Mouse (Mus musculus) megakaryocyte, embryonic 14.5 days (primary cell): ENCODE results near the gene Tmem200c. TPM values are rescaled to one million over a fixed set of nuclear protein-coding genes. Genes with fewer than 3 reads are reported as not detected.

ENCODE experiments used
- H3K27me3 ChIP-seq: replicated peaks from 2 replicates; pipeline ENCODE3; 2012; ENCODE audit warnings: inconsistent platforms
- H3K36me3 ChIP-seq: replicated peaks from 2 replicates; pipeline ENCODE3; 2012; ENCODE audit warnings: low read length, inconsistent platforms, mixed read lengths
- H3K4me1 ChIP-seq: 2 replicates; pipeline ENCODE4 v1.6.1; 2012; ENCODE audit warnings: inconsistent platforms
- H3K4me3 ChIP-seq: replicated peaks from 2 replicates; pipeline ENCODE3; 2012; ENCODE audit warnings: moderate library complexity, mild to moderate bottlenecking, inconsistent platforms
- H3K9me3 ChIP-seq: 2 replicates; pipeline ENCODE4 v1.6.1; 2012; ENCODE audit warnings: inconsistent platforms
- FLI1 ChIP-seq: IDR thresholded peaks from 2 replicates; pipeline ENCODE4 v1.6.1; 2012; ENCODE audit warnings: low read length, inconsistent platforms, mixed read lengths
- GATA1 ChIP-seq: IDR thresholded peaks from 3 replicates; pipeline ENCODE4 v1.6.1; 2012; ENCODE audit warnings: mixed read lengths, low read length, inconsistent platforms, borderline replicate concordance
- polyA plus RNA-seq: library from polyadenylated mRNA; stranded (reverse); fragments of >175 nt; gene quantifications from 2 replicates; pipeline ENCODE4 v1.2.3, GENCODE M21; 2012; ENCODE audit warnings: low replicate concordance; ENCODE audit not compliant: insufficient read depth

Gene Tmem200c
- not detected in 2 replicates for polyA plus RNA-seq

DNA sequence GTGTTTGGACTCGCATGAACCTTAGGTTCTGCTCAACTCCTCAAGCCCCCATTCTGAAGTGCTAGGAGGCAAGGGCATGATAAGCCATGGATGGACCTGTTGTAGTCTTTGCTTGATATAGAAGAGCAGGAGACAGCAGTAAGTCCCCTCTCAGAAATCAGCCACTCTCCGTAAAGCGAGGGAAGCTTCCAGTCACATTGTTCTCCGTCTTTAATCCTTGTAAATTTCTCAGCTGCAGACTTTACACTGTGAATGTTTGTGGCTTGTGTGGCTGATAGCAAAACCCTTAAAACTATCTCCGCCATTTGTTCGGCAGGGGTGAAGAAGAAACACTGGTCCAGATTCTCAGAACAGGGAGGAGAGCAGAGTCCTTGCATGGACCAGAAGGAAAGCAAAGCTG, at the start of gene Tmem200c:
Gene Tmem200c, plus strand, starts transcription at position 301 of the 400 bp plus-strand sequence.
- H3K27me3 ChIP-seq = no peaks in the 10 kb centered on the region
- no peak within 1 kb of the TSS for H3K4me3 ChIP-seq
- H3K9me3 ChIP-seq = peaks cover 26% of the 10 kb centered on the region
- H3K36me3 ChIP-seq = no peaks in the 10 kb centered on the region
- no peaks in the 10 kb centered on the region for H3K4me1 ChIP-seq
- TF ChIP-seq GATA1 (no peak), FLI1 (no peak)

- peaks cover 10% of the 10 kb centered on the region for H3K9me3 ChIP-seq
- TF ChIP-seq FLI1 = no peak
- TF ChIP-seq GATA1 = no peak
Measured at GRCm38 (mm10) chr17:68793741-68794140, 32.7 kb upstream of the Tmem200c start.

GRCm38 (mm10) chr17:68836655-68837012, 10.2 kb downstream of the Tmem200c start:
- Histone ChIP-seq H3K27me3 (peaks cover 46% of the 10 kb centered on the region), H3K36me3 (no peaks in the 10 kb centered on the region), H3K4me3 (no peak overlapping the region), H3K9me3 (peaks cover 16% of the 10 kb centered on the region), H3K4me1 (peaks cover 7% of the 10 kb centered on the region)
- TF ChIP-seq FLI1 (no peak), GATA1 (no peak)

More at GRCm38 (mm10) chr17:68793741-68794140, 32.7 kb upstream of the Tmem200c start:
- no peaks in the 10 kb centered on the region for H3K27me3 ChIP-seq
- H3K4me1 ChIP-seq = no peaks in the 10 kb centered on the region
- H3K36me3 ChIP-seq = no peaks in the 10 kb centered on the region
- no peak overlapping the region for H3K4me3 ChIP-seq

GRCm38 (mm10) chr17:68837013-68837858, 10.8 kb downstream of the Tmem200c start:
- TF ChIP-seq GATA1 = no peak
- TF ChIP-seq FLI1 = no peak
- peaks cover 20% of the 10 kb centered on the region for H3K9me3 ChIP-seq
- H3K36me3 ChIP-seq = no peaks in the 10 kb centered on the region
- H3K4me3 ChIP-seq = no peak overlapping the region
- peaks cover 10% of the 10 kb centered on the region for H3K4me1 ChIP-seq
- H3K27me3 ChIP-seq = peaks cover 51% of the 10 kb centered on the region

DNA sequence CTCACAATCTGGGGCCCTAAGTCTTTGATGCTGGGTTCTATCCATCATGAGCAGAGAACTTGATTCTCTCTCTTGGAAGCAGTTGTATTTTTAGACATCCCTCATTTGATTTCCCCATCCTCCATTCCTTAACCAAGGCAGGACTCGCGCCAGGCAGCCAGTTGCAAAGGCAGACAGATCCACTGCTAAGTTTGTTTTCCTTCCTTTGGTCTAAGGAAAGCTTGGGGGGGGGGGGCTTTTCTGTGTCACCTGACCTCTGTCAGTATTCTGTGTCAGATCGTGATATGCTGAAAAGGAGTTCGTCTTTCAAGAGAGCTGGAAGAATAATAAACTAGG, 11.4 kb downstream of the Tmem200c start:
- Histone ChIP-seq H3K4me1 (peaks cover 10% of the 10 kb centered on the region), H3K36me3 (no peaks in the 10 kb centered on the region), H3K4me3 (no peak overlapping the region), H3K9me3 (peaks cover 20% of the 10 kb centered on the region), H3K27me3 (peaks cover 51% of the 10 kb centered on the region)
- no peak for TF ChIP-seq FLI1
- no peak for TF ChIP-seq GATA1

DNA sequence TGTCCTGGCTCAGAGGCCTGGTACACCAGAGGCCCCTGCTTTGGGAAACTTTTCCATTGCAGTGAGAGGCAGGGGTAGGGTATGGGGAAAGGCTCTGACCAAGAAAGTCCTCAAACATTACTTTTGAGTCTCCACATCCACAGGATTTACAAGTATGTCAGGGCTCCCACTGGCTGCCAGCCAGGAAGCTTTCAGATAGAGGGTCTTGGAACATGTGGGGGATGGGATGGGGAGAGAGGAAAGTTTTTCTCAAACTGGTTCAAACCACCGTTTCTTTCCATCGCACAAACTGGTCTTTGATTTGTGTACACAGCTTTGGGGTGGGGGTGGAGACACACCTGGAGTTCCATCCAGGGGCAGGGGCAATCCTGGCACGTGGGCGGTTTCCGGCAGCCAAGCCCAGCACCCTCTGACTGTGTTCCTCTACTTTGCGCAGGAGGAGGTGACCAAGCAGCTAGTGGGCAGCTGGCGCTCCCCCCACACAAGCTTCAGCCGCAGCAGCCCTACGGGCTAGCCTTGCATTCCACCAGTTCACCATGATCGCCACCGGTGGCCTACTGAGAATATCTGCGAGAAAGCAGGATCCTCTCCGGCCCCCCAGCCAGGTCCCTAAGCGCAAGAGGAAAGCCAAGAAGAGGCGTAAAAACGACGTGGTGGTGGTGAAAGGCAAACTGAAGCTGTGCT, 13.6 kb downstream of the Tmem200c start:
- Histone ChIP-seq H3K4me1 (peaks cover 10% of the 10 kb centered on the region), H3K36me3 (no peaks in the 10 kb centered on the region), H3K4me3 (no peak overlapping the region), H3K27me3 (peaks cover 51% of the 10 kb centered on the region), H3K9me3 (peaks cover 20% of the 10 kb centered on the region)
- TF ChIP-seq GATA1 (no peak), FLI1 (no peak)

GRCm38 (mm10) chr17:68840572-68840939, 14.1 kb downstream of the Tmem200c start:
- Histone ChIP-seq H3K4me1 (peaks cover 10% of the 10 kb centered on the region), H3K27me3 (peaks cover 49% of the 10 kb centered on the region), H3K4me3 (no peak overlapping the region), H3K9me3 (peaks cover 20% of the 10 kb centered on the region), H3K36me3 (no peaks in the 10 kb centered on the region)
- TF ChIP-seq GATA1 = no peak
- no peak for TF ChIP-seq FLI1

- peaks cover 20% of the 10 kb centered on the region for H3K9me3 ChIP-seq
- H3K27me3 ChIP-seq = peaks cover 44% of the 10 kb centered on the region
- peaks cover 10% of the 10 kb centered on the region for H3K4me1 ChIP-seq
- TF ChIP-seq GATA1 (no peak), FLI1 (no peak)
- H3K4me3 ChIP-seq = no peak overlapping the region
- no peaks in the 10 kb centered on the region for H3K36me3 ChIP-seq
Measured at GRCm38 (mm10) chr17:68841097-68841891, 14.9 kb downstream of the Tmem200c start.

DNA sequence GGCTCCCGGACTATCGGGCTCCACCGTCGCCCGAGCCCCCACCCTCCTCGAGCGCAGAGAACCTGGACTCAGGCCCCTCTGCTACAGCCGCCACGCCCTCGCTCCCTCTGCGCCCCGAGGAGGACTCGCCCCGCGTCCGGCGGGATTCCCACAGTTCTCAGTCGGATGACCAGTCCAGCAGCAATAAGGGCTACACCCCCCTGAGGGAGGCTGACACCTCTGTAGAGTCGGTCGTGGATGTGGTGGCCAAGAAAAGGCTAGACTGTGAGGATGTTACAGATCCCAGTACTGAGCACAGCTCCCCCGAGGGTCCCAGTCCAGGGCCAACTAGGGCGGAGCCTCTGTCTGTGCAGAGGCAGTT, 15.4 kb downstream of the Tmem200c start:
- Histone ChIP-seq H3K4me1 (peaks cover 10% of the 10 kb centered on the region), H3K27me3 (peaks cover 38% of the 10 kb centered on the region), H3K36me3 (no peaks in the 10 kb centered on the region), H3K9me3 (peaks cover 20% of the 10 kb centered on the region), H3K4me3 (no peak overlapping the region)
- no peak for TF ChIP-seq FLI1
- no peak for TF ChIP-seq GATA1
